Mouse (Mus musculus) kidney, postnatal 0 days (tissue): ENCODE results near the gene Smim24. TPM values are rescaled to one million over a fixed set of nuclear protein-coding genes. Genes with fewer than 3 reads are reported as not detected.

ENCODE experiments used
- ATAC-seq: fragments of 200-750 bp; cut with Nextera tagmentation; replicated peaks from 2 replicates; pipeline ENCODE4 v1.8.0; 2017; ENCODE audit warnings: low read depth, moderate number of reproducible peaks, moderate TSS enrichment, moderate library complexity; ENCODE audit not compliant: low FRiP score
- DNase-seq: peaks from one replicate; pipeline ENCODE4 v3.0.0-alpha.2; 2016; ENCODE audit warnings: low spot score
- H3K27ac ChIP-seq: fragments of 300-500 bp; sonication (generic); 2 replicates; pipeline ENCODE4 v1.5.1; 2014; ENCODE audit warnings: mild to moderate bottlenecking
- H3K27me3 ChIP-seq: fragments of 300-500 bp; sonication (generic); 2 replicates; pipeline ENCODE4 v1.6.1; 2014; ENCODE audit warnings: low read length, mixed read lengths; ENCODE audit not compliant: insufficient read depth
- H3K36me3 ChIP-seq: fragments of 300-500 bp; sonication (generic); 2 replicates; pipeline ENCODE4 v1.6.1; 2014; ENCODE audit warnings: low read length, mixed read lengths; ENCODE audit not compliant: insufficient read depth
- H3K4me1 ChIP-seq: fragments of 300-500 bp; sonication (generic); replicated peaks from 2 replicates; pipeline ENCODE4 v1.6.1; 2014; ENCODE audit warnings: antibody characterized with exemption, low read length, mixed read lengths; ENCODE audit not compliant: insufficient read depth
- H3K4me2 ChIP-seq: fragments of 300-500 bp; sonication (generic); 2 replicates; pipeline ENCODE4 v1.6.1; 2014; ENCODE audit warnings: mild to moderate bottlenecking, low read length, moderate library complexity, mixed read lengths
- H3K4me3 ChIP-seq: fragments of 300-500 bp; sonication (generic); replicated peaks from 2 replicates; pipeline ENCODE4 v1.5.1; 2014; ENCODE audit warnings: low read depth, low read length
- H3K9ac ChIP-seq: fragments of 300-500 bp; sonication (generic); 2 replicates; pipeline ENCODE4 v1.6.1; 2014; ENCODE audit warnings: low read depth, low read length
- H3K9me3 ChIP-seq: fragments of 300-500 bp; sonication (generic); replicated peaks from 2 replicates; pipeline ENCODE4 v1.6.1; 2016; ENCODE audit warnings: low read length, inconsistent platforms, mixed read lengths
- CTCF ChIP-seq: IDR thresholded peaks from 2 replicates; pipeline ENCODE4 v1.5.1; 2016; ENCODE audit warnings: antibody characterized with exemption, low read depth, mild to moderate bottlenecking, moderate library complexity
- WGBS: fragments of 180-500 bp; shearing (Covaris S2); extraction: QIAGEN DNeasy Blood & Tissue Kit; methylation state at CpG from one replicate; pipeline ENCODE4 v1.1.7; 2014; 5-methylcytosine and 5-hydroxymethylcytosine counted together
- polyA plus RNA-seq: library from polyadenylated mRNA; unstranded; fragments of >200 nt; fragmentation: Nextera tagmentation; extraction: Ambion mirVana; gene quantifications from 2 replicates; pipeline ENCODE4 v1.2.1, GENCODE M21; 2015

Gene Smim24
- polyA plus RNA-seq: 62.4 and 68.6 TPM in 2 replicates

DNA sequence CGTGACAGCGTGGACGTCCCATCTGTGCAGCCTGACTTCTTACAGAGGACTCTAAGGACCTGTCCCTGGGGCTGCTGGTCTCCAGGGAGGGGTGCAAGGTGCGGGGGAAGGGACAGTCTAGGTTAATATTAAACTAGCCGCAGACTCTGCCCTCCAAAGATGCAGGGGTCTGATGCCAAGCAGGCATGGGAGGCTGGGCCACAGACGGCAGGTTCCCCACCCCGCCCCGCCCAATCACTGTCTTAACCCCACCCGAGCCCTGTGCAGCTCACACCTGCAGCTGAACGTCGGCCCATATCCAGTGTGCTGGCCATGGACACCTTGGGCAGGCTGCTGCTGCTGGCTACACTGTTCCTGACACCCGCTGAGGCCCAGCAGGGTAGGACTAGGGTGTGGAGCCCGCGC, at the start of gene Smim24:
Gene Smim24, plus strand, starts transcription at position 271 of the 405 bp plus-strand sequence.
- H3K9ac ChIP-seq: peak within 1 kb of the TSS; percentile 42
- H3K4me3 ChIP-seq: peak within 1 kb of the TSS; percentile 21
- peak within 1 kb of the TSS; percentile 64 for H3K4me2 ChIP-seq
- peaks cover 5% of the 10 kb centered on the region; the same call in 1 of the 2 replicates for H3K36me3 ChIP-seq
- no peaks in the 10 kb centered on the region for H3K27me3 ChIP-seq
- H3K9me3 ChIP-seq: no peaks in the 10 kb centered on the region
- no peak for TF ChIP-seq CTCF
- WGBS: 54% methylated on average over 14 of the region's 14 CpGs
- no peak for DNase-seq
- peak; percentile 60 for ATAC-seq
- H3K27ac ChIP-seq: peak within 1 kb of the TSS; percentile 72
- H3K4me1 ChIP-seq: peaks cover 16% of the 10 kb centered on the region

DNA sequence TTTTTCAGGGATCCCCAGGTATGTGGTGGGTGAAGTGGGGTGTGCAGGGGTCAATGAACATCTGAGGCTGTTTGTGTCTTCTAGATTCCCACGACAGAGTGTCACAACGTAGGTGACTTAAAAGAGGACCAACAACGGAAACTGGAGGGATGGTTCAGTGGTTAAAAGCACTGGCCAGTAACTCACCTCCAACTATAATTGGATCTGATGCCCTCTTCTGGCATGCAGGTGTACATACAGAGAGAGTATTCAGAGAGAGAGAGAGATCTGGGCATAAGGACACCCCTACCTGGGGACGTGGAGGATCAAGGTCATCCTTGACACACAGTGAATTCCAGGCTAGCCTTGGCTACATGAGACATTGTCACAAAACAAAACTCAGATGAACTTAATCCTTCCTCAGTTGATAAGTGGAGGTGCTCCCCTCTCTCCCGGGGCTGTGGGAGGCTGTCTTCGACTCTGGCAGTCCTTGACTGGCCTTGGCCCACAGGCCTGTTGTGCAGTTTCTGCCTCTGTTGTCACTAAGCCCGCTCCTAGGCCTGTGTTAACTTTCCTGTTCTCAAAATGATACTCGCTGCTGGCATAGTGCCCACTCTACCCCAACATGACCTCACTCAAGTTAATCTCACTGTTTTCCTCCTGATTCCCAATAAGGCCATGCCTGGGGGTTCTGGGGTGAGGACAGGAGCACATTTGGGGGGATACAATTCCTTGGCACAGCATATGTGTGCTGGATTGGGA, 48.3 kb upstream of the Smim24 start:
- Histone ChIP-seq H3K9me3 (no peaks in the 10 kb centered on the region), H3K4me3 (no peak overlapping the region), H3K9ac (no peak overlapping the region), H3K27ac (no peak overlapping the region), H3K4me1 (0 out of 2 replicates have a peak, but pooled peaks cover 13% of the 10 kb centered on the region), H3K27me3 (0 out of 2 replicates have a peak, but pooled peaks cover 18% of the 10 kb centered on the region), H3K4me2 (no peak overlapping the region), H3K36me3 (no peaks in the 10 kb centered on the region)
- DNase-seq: no peak
- 50% methylated on average over 8 of the region's 8 CpGs for WGBS
- no peak for ATAC-seq
- peak; percentile 63 for TF ChIP-seq CTCF

DNA sequence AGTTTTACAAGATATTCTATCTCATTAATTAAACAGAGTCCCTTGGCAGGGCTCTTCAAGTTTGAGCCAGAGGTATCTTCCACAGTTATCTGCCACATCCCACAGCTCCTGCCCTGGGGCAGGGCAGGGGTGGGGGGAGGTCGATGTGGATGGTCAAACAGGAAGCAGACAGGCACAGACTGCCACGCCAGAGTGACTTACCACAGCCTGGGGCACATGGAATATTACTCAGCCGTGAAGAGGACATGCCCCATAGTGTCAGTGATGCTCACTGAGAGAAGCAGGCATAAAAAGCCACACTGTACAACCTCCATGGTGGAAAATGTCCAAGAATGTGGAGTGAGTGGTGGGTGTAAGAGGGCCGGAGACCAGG, 47.7 kb upstream of the Smim24 start:
- H3K36me3 ChIP-seq: no peaks in the 10 kb centered on the region
- H3K4me2 ChIP-seq: no peak overlapping the region
- ATAC-seq (no peak), DNase-seq (no peak)
- no peak overlapping the region for H3K9ac ChIP-seq
- H3K4me1 ChIP-seq: 0 out of 2 replicates have a peak, but pooled peaks cover 15% of the 10 kb centered on the region
- 0 out of 2 replicates have a peak, but pooled peaks cover 18% of the 10 kb centered on the region for H3K27me3 ChIP-seq
- TF ChIP-seq CTCF: no peak
- no peak overlapping the region for H3K4me3 ChIP-seq
- WGBS: 74% methylated on average over 4 of the region's 4 CpGs
- no peaks in the 10 kb centered on the region for H3K9me3 ChIP-seq
- no peak overlapping the region for H3K27ac ChIP-seq

DNA sequence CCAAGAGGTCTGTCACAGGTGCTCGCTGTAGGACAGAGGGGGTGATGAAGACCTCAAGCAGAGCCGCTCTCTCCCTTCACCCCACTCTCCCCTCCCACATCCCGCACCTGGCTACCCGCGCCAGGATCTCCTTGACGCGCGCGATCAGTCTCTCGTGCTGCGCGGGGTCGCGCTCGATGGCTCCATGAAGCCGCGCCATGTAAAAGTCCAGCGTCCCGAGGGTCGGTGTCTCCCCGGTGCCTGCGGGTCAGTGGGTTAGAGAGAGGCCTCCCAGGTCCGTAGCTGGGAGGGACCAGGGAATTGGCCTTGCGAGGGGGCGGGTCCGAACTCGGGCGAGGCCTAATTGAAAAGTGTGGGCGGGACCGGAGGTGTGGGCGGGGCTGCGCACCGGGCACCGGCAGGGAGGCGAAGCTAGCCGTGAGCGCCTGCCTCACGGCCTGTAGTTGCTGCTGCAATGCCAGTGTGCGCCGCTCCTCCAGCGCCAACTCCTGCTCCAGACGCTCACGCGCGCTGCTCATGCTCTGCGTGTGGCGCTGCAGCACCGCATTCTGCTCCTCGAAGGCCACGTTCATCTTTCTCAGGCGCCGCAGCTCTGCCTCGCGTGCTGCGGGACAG, 46.3 kb upstream of the Smim24 start:
- Histone ChIP-seq H3K9me3 (no peaks in the 10 kb centered on the region), H3K27ac (no peak overlapping the region), H3K4me1 (0 out of 2 replicates have a peak, but pooled peaks cover 15% of the 10 kb centered on the region), H3K36me3 (no peaks in the 10 kb centered on the region), H3K9ac (peak overlapping the region; percentile 39; the same call in 1 of the 2 replicates), H3K27me3 (0 out of 2 replicates have a peak, but pooled peaks cover 18% of the 10 kb centered on the region), H3K4me2 (peak overlapping the region; percentile 59), H3K4me3 (peak overlapping the region; percentile 15)
- peak; percentile 18 for ATAC-seq
- TF ChIP-seq CTCF: peak; percentile 44; the same call in 1 of the 2 replicates
- DNase-seq: peak; percentile 79
- 11% methylated on average over 55 of the region's 55 CpGs for WGBS

DNA sequence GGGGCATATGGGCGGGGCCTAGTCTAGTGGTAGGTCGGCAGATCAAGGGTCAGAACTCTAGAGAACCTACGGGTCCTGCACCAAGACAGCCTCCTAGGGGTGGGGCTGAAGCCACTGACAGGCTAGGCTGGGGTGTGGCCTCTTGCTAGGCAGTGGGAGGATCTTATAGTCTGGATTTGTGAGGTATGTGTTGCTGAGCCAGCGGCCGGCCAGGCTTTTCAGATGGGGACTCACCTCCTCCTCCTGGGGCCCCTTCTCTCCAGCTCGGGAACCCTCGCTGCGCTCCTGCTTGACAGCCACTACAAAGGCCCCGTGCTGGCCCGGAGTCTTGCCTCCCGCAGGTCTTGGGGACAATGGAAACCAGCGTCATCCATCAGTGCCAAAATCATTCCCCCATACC, 43.7 kb upstream of the Smim24 start:
- peak overlapping the region; percentile 43 for H3K9ac ChIP-seq
- no peaks in the 10 kb centered on the region for H3K36me3 ChIP-seq
- 0 out of 2 replicates have a peak, but pooled peaks have one; percentile 13 for ATAC-seq
- no peak overlapping the region for H3K27ac ChIP-seq
- H3K4me2 ChIP-seq: peak overlapping the region; percentile 82
- no peak for TF ChIP-seq CTCF
- no peaks in the 10 kb centered on the region for H3K27me3 ChIP-seq
- no peaks in the 10 kb centered on the region for H3K9me3 ChIP-seq
- 0 out of 2 replicates have a peak, but pooled peaks cover 15% of the 10 kb centered on the region for H3K4me1 ChIP-seq
- 6% methylated on average over 12 of the region's 12 CpGs for WGBS
- DNase-seq: peak; percentile 74
- H3K4me3 ChIP-seq: peak overlapping the region; percentile 55

DNA sequence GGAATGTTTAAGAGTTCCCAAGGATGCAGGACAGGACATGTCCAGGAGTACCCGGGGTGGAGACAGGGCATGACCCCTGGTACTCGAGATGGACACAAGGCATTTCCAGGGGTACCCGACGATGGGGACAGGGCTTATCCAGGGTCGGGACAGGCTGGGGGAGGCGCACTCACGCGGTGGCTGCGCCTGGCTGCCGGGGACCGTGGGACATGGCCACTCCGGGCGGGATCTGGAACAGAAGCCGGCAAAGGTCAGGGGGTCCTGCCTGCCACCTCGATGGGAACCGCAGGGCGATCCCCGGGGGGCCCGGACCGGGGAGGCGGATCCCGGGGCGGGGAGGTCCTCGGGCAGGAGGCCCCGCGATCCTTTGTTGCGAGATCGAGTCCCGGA, 42.9 kb upstream of the Smim24 start:
- ATAC-seq: peak; percentile 23
- TF ChIP-seq CTCF: no peak
- H3K36me3 ChIP-seq: no peaks in the 10 kb centered on the region

More for the DNA sequence above, 42.9 kb upstream of the Smim24 start:
- DNase-seq: no peak
- H3K27ac ChIP-seq: peak overlapping the region; percentile 60; the same call in 1 of the 2 replicates
- 0 out of 2 replicates have a peak, but pooled peaks cover 15% of the 10 kb centered on the region for H3K4me1 ChIP-seq
- peak overlapping the region; percentile 55 for H3K4me3 ChIP-seq
- WGBS: 0% methylated on average over 23 of the region's 29 CpGs
- peak overlapping the region; percentile 82 for H3K4me2 ChIP-seq
- H3K9ac ChIP-seq: peak overlapping the region; percentile 77
- no peaks in the 10 kb centered on the region for H3K27me3 ChIP-seq
- no peaks in the 10 kb centered on the region for H3K9me3 ChIP-seq
